Mouse (Mus musculus) embryonic fibroblast, embryonic 13.5 days (primary cell): ENCODE results near the gene Hoxa2. TPM values are rescaled to one million over a fixed set of nuclear protein-coding genes. Genes with fewer than 3 reads are reported as not detected.

Experiments
- H3K27ac ChIP-seq: 2 replicates; pipeline ENCODE4 v1.5.1; 2012; ENCODE audit warnings: low read length, control low read depth, inconsistent platforms; ENCODE audit not compliant: insufficient read depth
- H3K4me1 ChIP-seq: 2 replicates; pipeline ENCODE4 v1.6.1; 2011; ENCODE audit warnings: low read length; ENCODE audit not compliant: control insufficient read depth, insufficient read depth
- H3K4me3 ChIP-seq: 2 replicates; pipeline ENCODE4 v1.5.1; 2011; ENCODE audit warnings: mild to moderate bottlenecking, control low read depth, low read length; ENCODE audit not compliant: insufficient read depth
- CTCF ChIP-seq: IDR thresholded peaks from 2 replicates; pipeline ENCODE4 v1.5.1; 2011; ENCODE audit warnings: mild to moderate bottlenecking, control low read depth, low read length, moderate library complexity, borderline replicate concordance; ENCODE audit not compliant: insufficient read depth
- POLR2A ChIP-seq: IDR thresholded peaks from 2 replicates; pipeline ENCODE4 v1.6.1; 2011; ENCODE audit warnings: low read depth, mild to moderate bottlenecking, control low read depth, low read length, moderate library complexity
- polyA plus RNA-seq: library from polyadenylated mRNA; stranded (reverse); fragments of >200 nt; gene quantifications from 2 replicates; pipeline ENCODE4 v1.2.4, GENCODE M21; 2011; ENCODE audit warnings: low read depth; ENCODE audit not compliant: missing spikeins, insufficient read length

Gene Hoxa2
- polyA plus RNA-seq, 1 experiment = 4.8 TPM

DNA sequence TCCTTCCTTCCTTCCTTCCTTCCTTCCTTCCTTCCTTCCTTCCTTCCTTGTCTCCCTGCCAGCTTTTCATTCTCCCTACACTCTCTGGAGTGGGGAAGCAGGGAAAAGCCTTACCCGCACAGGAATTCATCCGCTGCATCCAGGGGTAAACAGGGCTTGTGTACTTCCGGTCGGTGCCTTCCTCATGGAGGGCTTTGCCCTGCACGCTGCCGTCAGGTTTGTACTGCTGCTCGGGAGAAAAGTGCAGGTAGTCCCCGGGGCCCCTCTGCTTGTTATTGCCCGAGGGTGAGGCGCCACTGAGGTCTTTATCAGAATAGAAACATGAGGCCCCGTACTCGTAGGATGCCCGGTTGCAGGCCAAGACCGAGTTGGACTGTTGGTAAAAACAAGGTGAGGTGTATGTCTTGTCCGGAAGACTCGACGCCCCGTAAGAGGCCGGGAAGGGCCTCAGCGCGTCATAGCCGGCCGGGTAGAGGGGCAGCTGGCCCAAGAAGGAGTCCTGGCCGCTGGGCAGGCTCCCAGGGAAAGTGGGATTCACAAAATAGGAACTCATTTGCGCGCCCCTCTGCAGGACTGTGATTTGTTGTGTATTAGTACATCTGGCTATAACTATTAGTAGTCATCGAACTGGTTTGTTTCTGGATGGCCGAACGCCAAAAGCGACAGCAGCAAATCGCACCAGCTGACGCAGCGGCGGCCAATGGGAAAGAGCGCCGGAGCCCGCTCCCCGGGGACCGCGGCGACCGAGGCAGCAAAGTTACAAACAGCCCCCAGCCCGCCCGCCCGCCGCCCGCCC is 43.6 kb upstream of the Hoxa2 start, which contains the start of gene Hoxa6:
TSS of gene Hoxa6 (minus strand) at position 651 of the 796 bp plus-strand sequence.
- H3K27ac ChIP-seq = no peak within 1 kb of the TSS; the same call in 1 of the 2 replicates
- TF ChIP-seq POLR2A = no peak
- TF ChIP-seq CTCF = no peak
- no peaks in the 10 kb centered on the region for H3K4me1 ChIP-seq
- H3K4me3 ChIP-seq = peak within 1 kb of the TSS; percentile 33

DNA sequence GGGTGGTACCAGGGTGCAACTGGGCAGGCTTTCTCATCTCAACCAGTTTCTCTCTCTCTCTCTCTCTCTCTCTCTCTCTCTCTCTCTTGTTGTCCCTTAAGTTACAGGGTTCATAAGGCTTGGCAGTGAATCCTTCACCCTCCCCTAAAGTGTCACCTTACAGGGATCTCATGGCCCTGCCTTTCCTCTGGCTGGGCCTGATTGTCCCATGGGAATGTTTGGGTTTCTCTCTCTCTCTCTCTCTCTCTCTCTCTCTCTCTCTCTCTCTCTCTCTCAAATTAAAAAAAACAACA is 43.0 kb upstream of the Hoxa2 start:
- Histone ChIP-seq H3K4me3 (no peak overlapping the region), H3K4me1 (no peaks in the 10 kb centered on the region), H3K27ac (no peak overlapping the region)
- TF ChIP-seq CTCF (no peak), POLR2A (no peak)

DNA sequence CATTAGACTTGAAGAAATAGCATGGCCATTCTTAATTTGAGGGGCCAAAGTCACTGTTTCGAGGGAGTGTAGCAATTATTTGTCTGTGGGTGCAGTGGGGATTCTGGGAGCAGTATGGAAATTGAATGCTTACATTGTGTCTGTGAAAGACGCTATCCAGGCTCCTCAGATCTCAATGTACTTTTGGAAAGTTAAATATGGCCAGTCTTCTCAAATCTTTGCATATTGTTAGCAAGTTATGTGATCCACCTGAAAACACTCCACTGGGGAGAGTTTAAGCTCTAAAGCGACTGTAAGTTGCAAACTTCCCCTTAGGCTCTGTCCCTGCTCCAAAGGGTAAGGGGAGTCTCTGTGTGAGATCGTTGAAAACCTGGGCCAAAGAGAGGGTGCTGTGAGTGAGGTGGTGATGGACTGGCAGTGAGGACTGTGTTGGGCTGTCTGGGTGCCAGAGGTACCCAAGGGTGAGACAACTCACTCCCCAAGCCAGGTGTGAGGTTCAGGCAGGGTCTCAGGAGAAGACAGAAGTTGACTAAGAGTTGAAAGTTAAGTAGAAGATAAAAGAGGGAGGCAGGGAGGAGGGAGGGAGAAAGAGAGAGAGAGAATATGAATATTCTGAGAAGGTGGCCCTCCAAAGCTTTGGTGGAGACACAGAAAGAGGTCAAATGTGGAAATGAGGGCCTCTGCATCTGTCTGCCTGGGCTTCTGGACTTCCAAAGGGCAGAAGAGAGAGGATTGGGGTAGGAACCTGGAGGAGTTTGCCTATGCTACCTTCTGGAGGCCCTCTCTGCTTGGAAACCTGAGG is 42.5 kb upstream of the Hoxa2 start:
- Histone ChIP-seq H3K4me3 (0 out of 2 replicates have a peak overlapping the region, but pooled peaks have one; percentile 0), H3K27ac (0 out of 2 replicates have a peak overlapping the region, but pooled peaks have one; percentile 4), H3K4me1 (no peaks in the 10 kb centered on the region)
- TF ChIP-seq POLR2A (no peak), CTCF (no peak)

DNA sequence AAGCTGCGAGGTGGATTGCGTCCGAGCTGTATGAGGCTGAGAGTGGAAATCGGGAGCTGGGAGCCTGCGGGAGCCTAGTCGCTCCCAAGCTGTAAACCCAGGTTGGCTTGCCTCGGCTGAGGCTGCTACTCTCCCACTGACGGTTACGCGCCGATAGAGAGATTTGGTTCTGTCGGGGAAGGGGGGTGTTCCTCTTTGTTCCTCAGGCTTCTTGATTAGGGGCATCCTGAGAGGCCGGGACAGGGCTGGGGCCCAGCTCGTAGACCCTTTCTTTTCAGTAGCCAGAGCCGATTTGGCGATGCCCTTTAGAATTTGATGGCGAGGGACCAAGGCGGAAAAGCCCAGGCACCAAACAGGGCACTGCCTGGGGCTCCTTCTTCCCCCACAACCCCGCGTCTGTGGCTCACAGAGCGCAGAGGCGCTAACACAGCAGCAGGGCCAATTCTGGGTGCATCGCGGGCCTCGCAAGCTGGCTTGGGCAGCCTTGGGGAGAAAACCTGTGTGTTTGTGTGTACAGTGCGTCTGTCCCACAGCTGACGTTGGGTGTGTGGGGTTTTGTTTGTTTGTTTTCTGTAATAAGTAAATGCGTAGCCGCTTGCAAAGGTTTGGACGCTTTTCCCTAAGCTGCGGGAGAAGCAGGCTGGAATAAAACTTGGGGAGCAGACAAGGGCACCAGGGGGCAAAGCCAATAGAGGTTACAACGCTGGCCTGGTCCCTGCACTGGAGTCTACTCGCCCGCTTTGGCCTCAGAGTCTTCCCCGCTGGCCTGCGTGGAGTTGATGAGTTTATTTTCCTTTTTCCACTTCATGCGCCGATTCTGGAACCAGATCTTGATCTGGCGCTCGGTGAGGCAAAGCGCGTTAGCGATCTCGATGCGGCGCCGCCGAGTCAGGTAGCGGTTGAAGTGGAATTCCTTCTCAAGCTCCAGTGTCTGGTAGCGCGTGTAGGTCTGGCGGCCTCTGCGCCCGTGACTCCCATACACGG is 41.3 kb upstream of the Hoxa2 start:
- Histone ChIP-seq H3K4me1 (no peaks in the 10 kb centered on the region), H3K4me3 (peak overlapping the region; percentile 6; the same call in 1 of the 2 replicates), H3K27ac (peak overlapping the region; percentile 9)
- TF ChIP-seq POLR2A = no peak
- TF ChIP-seq CTCF = no peak

DNA sequence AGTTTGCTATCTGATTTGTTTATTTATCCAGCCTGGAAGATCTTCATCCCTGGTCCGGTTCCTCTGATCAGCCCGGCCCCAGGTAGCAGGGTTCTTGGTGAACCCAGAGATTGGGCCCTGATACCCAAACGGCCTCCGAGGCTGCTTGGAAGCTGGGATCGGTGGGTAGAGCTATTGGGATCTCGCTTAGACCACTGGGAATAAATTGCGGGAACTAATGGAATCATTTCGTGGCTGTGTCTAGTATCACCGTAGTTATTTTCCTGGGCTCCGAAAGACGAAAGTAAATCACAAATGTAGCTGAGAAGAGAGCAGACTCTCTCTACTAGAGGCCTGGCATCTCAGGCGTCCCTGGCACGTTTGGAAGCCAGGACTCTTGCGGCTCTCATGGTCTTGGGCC is 40.6 kb upstream of the Hoxa2 start:
- H3K27ac ChIP-seq = peak overlapping the region; percentile 9; the same call in 1 of the 2 replicates
- H3K4me1 ChIP-seq = no peaks in the 10 kb centered on the region
- H3K4me3 ChIP-seq = peak overlapping the region; percentile 5; the same call in 1 of the 2 replicates
- TF ChIP-seq CTCF = no peak
- no peak for TF ChIP-seq POLR2A

DNA sequence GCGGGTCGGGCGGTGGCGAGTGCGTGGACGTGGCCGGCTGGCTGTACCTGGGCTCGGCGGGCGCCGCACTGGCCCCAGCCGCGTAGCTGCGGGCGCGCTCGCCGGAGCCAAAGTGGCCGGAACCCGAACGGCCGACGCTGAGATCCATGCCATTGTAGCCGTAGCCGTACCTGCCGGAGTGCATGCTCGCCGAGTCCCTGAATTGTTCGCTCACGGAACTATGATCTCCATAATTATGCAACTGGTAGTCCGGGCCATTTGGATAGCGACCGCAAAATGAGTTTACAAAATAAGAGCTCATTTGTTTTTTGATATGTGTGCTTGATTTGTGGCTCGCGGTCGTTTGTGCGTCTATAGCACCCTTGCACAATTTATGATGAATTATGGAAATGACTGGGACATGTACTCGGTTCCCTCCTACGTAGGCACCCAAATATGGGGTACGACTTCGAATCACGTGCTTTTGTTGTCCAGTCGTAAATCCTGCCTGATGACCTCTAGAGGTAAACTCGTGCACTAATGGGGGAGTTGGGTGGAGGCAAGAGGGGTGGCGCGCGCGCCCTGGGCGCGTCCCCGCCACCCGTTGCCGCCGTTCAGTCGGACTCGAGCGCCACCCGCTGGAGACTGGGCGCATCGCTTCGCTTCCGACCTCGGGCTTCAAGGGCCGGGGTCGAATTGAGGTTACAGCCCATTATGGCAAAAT is 39.6 kb upstream of the Hoxa2 start, which contains the start of gene Hoxa5:
TSS of gene Hoxa5 (minus strand) at position 538 of the 703 bp plus-strand sequence.
- Histone ChIP-seq H3K27ac (peak within 1 kb of the TSS; percentile 9; the same call in 1 of the 2 replicates), H3K4me1 (no peaks in the 10 kb centered on the region)

DNA sequence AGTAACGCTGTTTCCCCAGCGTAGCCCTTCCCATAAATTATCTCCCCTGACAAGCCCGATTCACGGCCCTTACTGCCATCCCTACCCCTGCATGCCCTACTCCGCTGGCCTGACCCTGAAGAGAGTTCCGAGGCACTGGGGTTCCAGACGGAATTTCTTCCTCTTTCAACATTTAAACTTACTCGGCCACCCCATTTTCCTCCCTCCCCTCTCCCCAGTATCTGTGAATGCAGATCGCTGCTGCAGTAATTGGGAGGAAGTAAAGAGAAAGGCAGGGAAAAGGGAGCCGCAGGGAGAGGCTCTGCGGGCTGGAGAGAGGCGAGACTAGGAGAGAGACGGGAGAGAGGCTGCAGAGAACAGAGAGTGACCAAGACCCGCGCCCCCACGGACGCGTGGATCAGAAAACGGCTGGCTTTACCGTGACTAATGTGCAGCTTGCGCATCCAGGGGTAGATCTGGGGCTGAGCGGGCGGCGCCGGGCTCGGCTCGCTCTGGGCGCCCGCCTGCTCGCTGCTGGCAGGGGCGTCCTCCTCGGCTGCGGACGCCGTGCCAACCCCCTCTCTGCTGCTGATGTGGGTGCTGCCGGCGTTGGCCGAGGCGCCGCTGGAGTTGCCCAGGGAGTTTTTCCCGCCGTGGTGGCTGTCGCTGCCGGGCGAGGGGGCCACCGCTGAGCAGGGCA is 38.9 kb upstream of the Hoxa2 start:
- TF ChIP-seq POLR2A (no peak), CTCF (no peak)
- Histone ChIP-seq H3K4me1 (no peaks in the 10 kb centered on the region), H3K27ac (no peak overlapping the region)

More for the DNA sequence above, 39.6 kb upstream of the Hoxa2 start, which contains the start of gene Hoxa5:
- H3K4me3 ChIP-seq = peak within 1 kb of the TSS; percentile 45
- TF ChIP-seq CTCF = peak; percentile 80
- TF ChIP-seq POLR2A = peak; percentile 49; the same call in 1 of the 2 replicates

DNA sequence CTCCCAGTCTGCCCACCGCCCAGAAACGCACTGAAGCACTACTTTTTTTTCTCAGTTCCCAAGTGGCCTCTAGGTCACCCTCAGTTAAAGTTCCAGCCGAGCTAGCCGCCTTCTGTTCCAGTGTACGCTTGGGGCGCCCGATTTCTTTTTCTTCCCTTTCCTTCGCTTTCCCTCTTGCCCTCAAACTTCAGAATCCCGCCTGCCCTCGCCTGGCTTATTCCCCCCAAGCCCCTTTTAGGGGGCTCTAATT is 38.4 kb upstream of the Hoxa2 start:
- no peak overlapping the region for H3K27ac ChIP-seq
- TF ChIP-seq POLR2A = no peak
- no peak for TF ChIP-seq CTCF
- peak overlapping the region; percentile 45 for H3K4me3 ChIP-seq
- no peaks in the 10 kb centered on the region for H3K4me1 ChIP-seq

More for the DNA sequence above, 38.9 kb upstream of the Hoxa2 start:
- peak overlapping the region; percentile 45 for H3K4me3 ChIP-seq
